Mouse (Mus musculus) spleen, adult 2 months (tissue): ENCODE data around the gene Usp22. TPM values are rescaled to one million over a fixed set of nuclear protein-coding genes. Genes with fewer than 3 reads are reported as not detected.

ENCODE experiments used
- DNase-seq, 2 experiments: peaks; one replicate each; pipeline versions ENCODE4 v3.0.0 to v3.0.0-alpha.2; 2012 to 2021; ENCODE audit warnings: low spot score in 2 of 2, low read depth in 1 of 2
- H3K27ac ChIP-seq: fragments of 200-500 bp; 2 replicates; pipeline ENCODE4 v1.5.1; 2012; ENCODE audit warnings: low read length, inconsistent platforms; ENCODE audit not compliant: insufficient read depth
- H3K27me3 ChIP-seq: fragments of 200-500 bp; 2 replicates; pipeline ENCODE4 v1.6.1; 2012; ENCODE audit warnings: mild to moderate bottlenecking, moderate library complexity, low read length, inconsistent platforms; ENCODE audit not compliant: control insufficient read depth, insufficient read depth
- H3K36me3 ChIP-seq: fragments of 200-500 bp; 2 replicates; pipeline ENCODE4 v1.6.1; 2012; ENCODE audit warnings: mild to moderate bottlenecking, low read length, inconsistent platforms; ENCODE audit not compliant: control insufficient read depth, insufficient read depth
- H3K4me1 ChIP-seq: fragments of 200-500 bp; 2 replicates; pipeline ENCODE4 v1.6.1; 2011; ENCODE audit warnings: inconsistent platforms; ENCODE audit not compliant: control insufficient read depth, insufficient read depth, insufficient read length
- H3K4me3 ChIP-seq: fragments of 200-500 bp; 2 replicates; pipeline ENCODE4 v1.5.1; 2011; ENCODE audit warnings: mild to moderate bottlenecking, inconsistent platforms; ENCODE audit not compliant: insufficient read depth, insufficient read length; ENCODE audit errors: extremely low read depth
- CTCF ChIP-seq: fragments of 200-500 bp; IDR thresholded peaks from 2 replicates; pipeline ENCODE4 v1.5.1; 2011; ENCODE audit warnings: mild to moderate bottlenecking, inconsistent platforms; ENCODE audit not compliant: insufficient read depth, insufficient read length, insufficient replicate concordance; ENCODE audit errors: extremely low read depth
- POLR2A ChIP-seq: fragments of 200-500 bp; IDR thresholded peaks from 2 replicates; pipeline ENCODE4 v1.6.1; 2011; ENCODE audit warnings: low read depth, low read length, inconsistent platforms
- WGBS: fragments of 180-500 bp; shearing (Covaris S2); methylation state at CpG from one replicate; pipeline ENCODE4 v1.1.7; 2018; 5-methylcytosine and 5-hydroxymethylcytosine counted together
- polyA plus RNA-seq: library from polyadenylated mRNA; depleted of rRNA; stranded (reverse); fragments of >200 nt; gene quantifications from 2 replicates; pipeline ENCODE4 v1.2.3, GENCODE M21; 2012; rRNA removed

The Usp22 gene
- polyA plus RNA-seq, 1 experiment, result 17.5 TPM

DNA sequence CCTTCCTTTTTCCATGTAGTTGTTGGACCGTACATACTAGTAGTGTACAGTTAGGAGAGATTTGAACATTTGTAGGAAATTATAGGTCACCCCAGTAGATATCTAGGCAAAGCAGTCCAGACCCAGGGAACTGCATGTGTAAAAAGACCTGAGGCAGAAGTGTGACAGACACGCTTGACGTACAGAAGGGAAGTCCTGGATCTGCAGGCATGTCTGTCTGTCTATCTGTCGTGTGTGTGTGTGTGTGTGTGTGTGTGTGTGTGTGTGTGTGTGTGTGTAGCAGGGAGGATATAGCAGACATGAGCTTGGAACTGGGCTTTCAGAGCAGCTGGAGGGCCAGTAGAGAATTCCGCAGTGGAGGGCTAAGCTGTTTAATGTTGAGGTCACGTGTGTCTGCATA lies 65.1 kb downstream of the Usp22 start:
- peaks cover 37% of the 10 kb centered on the region; the same call in 1 of the 2 replicates for H3K4me1 ChIP-seq
- no peaks in the 10 kb centered on the region for H3K27me3 ChIP-seq
- H3K4me3 ChIP-seq, result peak overlapping the region; percentile 44; the same call in 1 of the 2 replicates
- WGBS, result 40% methylated on average over 6 of the region's 6 CpGs
- DNase-seq, result no peak
- H3K27ac ChIP-seq, result peak overlapping the region; percentile 92
- H3K36me3 ChIP-seq, result no peaks in the 10 kb centered on the region
- no peak for TF ChIP-seq CTCF
- no peak for TF ChIP-seq POLR2A

DNA sequence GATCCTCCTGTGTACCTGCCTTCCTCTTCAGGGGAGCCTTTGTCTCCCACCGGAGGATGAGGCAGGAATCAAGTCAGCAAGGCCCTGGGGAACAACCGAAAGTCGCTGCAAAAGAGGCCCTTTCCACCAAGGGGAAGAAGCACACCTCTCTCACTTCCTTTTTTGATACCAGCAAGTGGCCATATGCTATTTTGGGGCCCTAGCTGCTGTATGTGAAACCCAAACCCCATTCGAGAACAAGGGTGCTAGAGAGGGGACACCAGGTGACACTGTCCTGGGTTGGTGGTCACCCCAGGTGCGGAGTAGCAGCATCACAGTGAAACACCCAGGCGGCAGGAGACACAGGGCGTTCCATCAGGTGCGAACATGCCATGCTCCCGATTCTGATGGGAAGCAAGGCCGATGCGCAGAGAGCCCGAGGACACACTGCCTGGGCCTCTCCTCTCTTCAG lies 65.9 kb downstream of the Usp22 start:
- H3K36me3 ChIP-seq, result no peaks in the 10 kb centered on the region
- H3K27ac ChIP-seq, result peak overlapping the region; percentile 92
- peak overlapping the region; percentile 44 for H3K4me3 ChIP-seq
- DNase-seq, result peak; percentile 64 to 66
- H3K27me3 ChIP-seq, result no peaks in the 10 kb centered on the region
- peaks cover 35% of the 10 kb centered on the region; the same call in 1 of the 2 replicates for H3K4me1 ChIP-seq
- no peak for TF ChIP-seq POLR2A
- TF ChIP-seq CTCF, result no peak
- 35% methylated on average over 12 of the region's 12 CpGs for whole genome bisulfite sequencing

DNA sequence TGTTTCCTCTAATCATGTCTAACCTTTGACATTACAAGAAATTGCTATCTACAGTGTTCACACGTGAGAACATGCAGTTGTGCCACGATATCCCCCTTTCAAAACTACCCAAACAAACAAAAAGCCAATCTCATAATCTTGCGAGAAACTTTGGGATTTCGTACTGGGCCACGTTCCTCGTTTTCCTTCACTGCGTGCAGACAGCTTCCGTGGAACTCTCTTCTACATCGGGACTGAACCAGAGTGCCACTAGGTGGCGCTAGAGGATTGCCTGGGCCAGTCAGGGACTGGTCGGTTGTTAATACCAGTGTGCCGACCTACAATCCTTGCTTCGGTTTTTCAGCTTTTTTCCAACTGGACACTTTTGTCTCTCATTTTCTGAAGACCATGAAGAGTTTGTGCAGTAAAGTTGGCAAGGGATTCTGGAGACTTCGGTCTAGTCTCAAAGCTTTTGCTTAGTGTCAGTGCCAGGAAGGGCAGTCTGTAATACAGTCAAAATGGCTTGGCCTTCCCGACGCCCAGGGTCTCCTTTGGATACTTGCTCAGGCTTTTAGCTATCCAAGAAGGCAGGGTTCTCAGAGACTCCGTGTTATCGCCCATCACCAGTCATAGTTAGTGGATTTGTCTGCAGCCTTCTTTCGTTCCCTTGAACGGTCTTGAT lies 70.5 kb downstream of the Usp22 start:
- peak; percentile 68 to 85 for DNase-seq
- H3K27ac ChIP-seq, result no peak overlapping the region
- H3K36me3 ChIP-seq, result no peaks in the 10 kb centered on the region
- H3K4me1 ChIP-seq, result no peaks in the 10 kb centered on the region; the same call in 1 of the 2 replicates
- peak; percentile 99; the same call in 1 of the 2 replicates for TF ChIP-seq CTCF
- TF ChIP-seq POLR2A, result no peak
- H3K4me3 ChIP-seq, result no peak overlapping the region
- 21% methylated on average over 20 of the region's 20 CpGs for WGBS
- no peaks in the 10 kb centered on the region for H3K27me3 ChIP-seq

DNA sequence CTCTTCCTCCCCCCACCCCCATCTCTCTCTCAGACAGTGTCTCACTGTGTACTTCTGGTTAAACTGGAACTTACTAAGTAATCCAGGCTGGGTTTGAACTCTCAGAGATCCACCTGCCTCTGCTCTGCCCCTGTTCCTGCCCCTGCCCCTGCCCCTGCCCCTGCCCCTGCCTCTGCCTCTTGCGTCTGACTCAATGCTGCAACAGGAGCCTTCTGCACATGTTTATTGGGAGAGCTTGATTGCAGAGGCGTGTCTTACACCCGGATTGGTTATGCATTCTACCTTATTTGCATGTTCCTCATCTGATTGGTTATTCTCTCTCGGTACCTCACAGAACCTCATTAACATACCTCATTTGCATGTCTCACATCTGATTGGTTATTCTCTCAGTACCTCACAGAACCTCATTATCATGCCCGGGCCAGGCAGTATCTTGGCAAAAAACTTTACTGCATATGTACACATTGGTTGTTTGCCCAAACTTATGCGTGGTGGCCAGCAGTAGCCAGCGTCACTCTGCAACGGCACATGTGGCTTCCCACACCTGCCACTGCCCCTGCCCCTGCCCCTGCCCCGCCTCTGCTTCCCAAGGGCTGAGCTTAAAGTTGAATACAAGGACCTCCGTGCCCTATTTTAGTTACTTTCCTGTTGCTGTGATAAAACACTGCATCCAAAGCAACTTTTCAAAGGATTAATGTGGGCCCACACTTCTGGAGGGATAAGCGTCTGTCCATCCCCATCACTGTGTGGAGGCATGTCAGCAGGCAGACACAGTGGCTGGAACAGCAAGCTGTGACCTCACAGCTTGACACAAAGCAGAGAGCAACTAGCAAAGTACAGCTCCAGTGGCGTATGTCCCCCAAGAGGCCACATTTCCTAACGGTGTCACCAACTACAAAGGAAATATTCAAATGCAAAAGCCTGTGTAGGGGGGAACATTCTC lies 72.2 kb downstream of the Usp22 start:
- no peaks in the 10 kb centered on the region for H3K36me3 ChIP-seq
- no peaks in the 10 kb centered on the region for H3K27me3 ChIP-seq
- no peak for TF ChIP-seq CTCF
- TF ChIP-seq POLR2A, result no peak
- WGBS, result 67% methylated on average over 13 of the region's 13 CpGs
- H3K4me1 ChIP-seq, result no peaks in the 10 kb centered on the region
- no peak for DNase-seq
- H3K4me3 ChIP-seq, result no peak overlapping the region
- no peak overlapping the region for H3K27ac ChIP-seq

Other genes with a start within 250 kb of the Usp22 start
- gene Map2k3, start 243.0 kb downstream of the Usp22 start, polyA plus RNA-seq, result 22.0 and 23.2 TPM in 2 replicates
- 0.06 TPM in 2 replicates for gene Kcnj12, start 152.5 kb downstream of the Usp22 start, polyA plus RNA-seq
- gene Tnfrsf13b, start 48.3 kb downstream of the Usp22 start, polyA plus RNA-seq, result 221 and 304 TPM in 2 replicates
- 0.69 and 1.2 TPM in 2 replicates for gene Aldh3a1, start 32.5 kb upstream of the Usp22 start, polyA plus RNA-seq
- 27.3 and 32.1 TPM in 2 replicates for gene Aldh3a2, start 92.4 kb upstream of the Usp22 start, polyA plus RNA-seq
- gene Slc47a2, start 167.8 kb upstream of the Usp22 start, polyA plus RNA-seq, result not detected in 2 replicates
- gene Slc47a1, start 203.3 kb upstream of the Usp22 start, polyA plus RNA-seq, result 0.09 TPM in 1 of 2 replicates, not detected in the other